Mouse (Mus musculus) kidney, postnatal 0 days (tissue): ENCODE results near the gene Clec2g. TPM values are rescaled to one million over a fixed set of nuclear protein-coding genes. Genes with fewer than 3 reads are reported as not detected.

Experiments used
- ATAC-seq: fragments of 200-750 bp; cut with Nextera tagmentation; replicated peaks from 2 replicates; pipeline ENCODE4 v1.8.0; 2017; ENCODE audit warnings: low read depth, moderate number of reproducible peaks, moderate TSS enrichment, moderate library complexity; ENCODE audit not compliant: low FRiP score
- DNase-seq: peaks from one replicate; pipeline ENCODE4 v3.0.0-alpha.2; 2016; ENCODE audit warnings: low spot score
- H3K27ac ChIP-seq: fragments of 300-500 bp; sonication (generic); 2 replicates; pipeline ENCODE4 v1.5.1; 2014; ENCODE audit warnings: mild to moderate bottlenecking
- H3K27me3 ChIP-seq: fragments of 300-500 bp; sonication (generic); 2 replicates; pipeline ENCODE4 v1.6.1; 2014; ENCODE audit warnings: low read length, mixed read lengths; ENCODE audit not compliant: insufficient read depth
- H3K36me3 ChIP-seq: fragments of 300-500 bp; sonication (generic); 2 replicates; pipeline ENCODE4 v1.6.1; 2014; ENCODE audit warnings: low read length, mixed read lengths; ENCODE audit not compliant: insufficient read depth
- H3K4me1 ChIP-seq: fragments of 300-500 bp; sonication (generic); replicated peaks from 2 replicates; pipeline ENCODE4 v1.6.1; 2014; ENCODE audit warnings: antibody characterized with exemption, low read length, mixed read lengths; ENCODE audit not compliant: insufficient read depth
- H3K4me2 ChIP-seq: fragments of 300-500 bp; sonication (generic); 2 replicates; pipeline ENCODE4 v1.6.1; 2014; ENCODE audit warnings: mild to moderate bottlenecking, low read length, moderate library complexity, mixed read lengths
- H3K4me3 ChIP-seq: fragments of 300-500 bp; sonication (generic); replicated peaks from 2 replicates; pipeline ENCODE4 v1.5.1; 2014; ENCODE audit warnings: low read depth, low read length
- H3K9ac ChIP-seq: fragments of 300-500 bp; sonication (generic); 2 replicates; pipeline ENCODE4 v1.6.1; 2014; ENCODE audit warnings: low read depth, low read length
- H3K9me3 ChIP-seq: fragments of 300-500 bp; sonication (generic); replicated peaks from 2 replicates; pipeline ENCODE4 v1.6.1; 2016; ENCODE audit warnings: low read length, inconsistent platforms, mixed read lengths
- CTCF ChIP-seq: IDR thresholded peaks from 2 replicates; pipeline ENCODE4 v1.5.1; 2016; ENCODE audit warnings: antibody characterized with exemption, low read depth, mild to moderate bottlenecking, moderate library complexity
- WGBS: fragments of 180-500 bp; shearing (Covaris S2); extraction: QIAGEN DNeasy Blood & Tissue Kit; methylation state at CpG from one replicate; pipeline ENCODE4 v1.1.7; 2014; 5-methylcytosine and 5-hydroxymethylcytosine counted together
- microRNA-seq: library from miRNA; unstranded; fragments of <30 nt; microRNA quantifications from one replicate; pipeline ENCODE4, GENCODE M21; 2016
- polyA plus RNA-seq: library from polyadenylated mRNA; unstranded; fragments of >200 nt; fragmentation: Nextera tagmentation; extraction: Ambion mirVana; gene quantifications from 2 replicates; pipeline ENCODE4 v1.2.1, GENCODE M21; 2015

Clec2g gene
- polyA plus RNA-seq, 1 experiment from 2014 or later = not detected

- peak; percentile 63 for TF ChIP-seq CTCF
- Histone ChIP-seq H3K4me2 (no peak overlapping the region), H3K36me3 (no peaks in the 10 kb centered on the region), H3K9me3 (no peaks in the 10 kb centered on the region), H3K27me3 (no peaks in the 10 kb centered on the region), H3K9ac (no peak overlapping the region), H3K4me1 (no peaks in the 10 kb centered on the region), H3K27ac (no peak overlapping the region), H3K4me3 (no peak overlapping the region)
- WGBS = 72% methylated on average over 2 of the region's 2 CpGs
- DNase-seq (no peak), ATAC-seq (no peak)
Observed at GRCm38 (mm10) chr6:129033397-129033796, 99.2 kb downstream of the Clec2g start.

Small RNAs within 50 kb of the gene (microRNA-seq; reads per million reads assigned to microRNA genes)
- gene Gm27336 (not detected), gene Mir7649 (not detected)

Other genes with a start within 250 kb of the Clec2g start
- gene Klrb1, start 211.3 kb upstream of the Clec2g start, polyA plus RNA-seq = not detected in 2 replicates
- 0.16 and 0.17 TPM in 2 replicates for gene Klrb1c, start 145.2 kb upstream of the Clec2g start, polyA plus RNA-seq
- not detected in 2 replicates for gene Gm44511, start 108.1 kb upstream of the Clec2g start, polyA plus RNA-seq
- not detected in 2 replicates for gene Klrb1b, start 108.0 kb upstream of the Clec2g start, polyA plus RNA-seq
- gene Clec2i, start 46.8 kb upstream of the Clec2g start, polyA plus RNA-seq = 0.12 TPM in 1 of 2 replicates, not detected in the other
- gene BC035044, start 43.3 kb upstream of the Clec2g start, polyA plus RNA-seq = 0.51 and 0.65 TPM in 2 replicates
- 0.19 and 0.45 TPM in 2 replicates for gene Klrb1f, start 111.5 kb downstream of the Clec2g start, polyA plus RNA-seq
- gene Clec2e, start 166.5 kb downstream of the Clec2g start, polyA plus RNA-seq = 0.06 TPM in 1 of 2 replicates, not detected in the other
- gene Clec2d, start 246.2 kb downstream of the Clec2g start, polyA plus RNA-seq = 1.0 and 1.4 TPM in 2 replicates